Mouse (Mus musculus) C2C12 (cell line): Measurements from ENCODE around the gene Arhgef3.

Source experiments
- CEBPB ChIP-seq: IDR thresholded peaks from one replicate; pipeline ENCODE4 v1.6.1; 2011; ENCODE audit warnings: low read depth, mild to moderate bottlenecking, control low read depth, moderate library complexity
- CTCF ChIP-seq: IDR thresholded peaks from one replicate; pipeline ENCODE4 v1.5.1; 2011; ENCODE audit not compliant: control insufficient read depth, insufficient read depth, insufficient read length
- FOSL1 ChIP-seq: IDR thresholded peaks from one replicate; pipeline ENCODE4 v1.8.0; 2011; ENCODE audit warnings: mild to moderate bottlenecking, low read length; ENCODE audit not compliant: poor library complexity, insufficient read depth, severe bottlenecking
- MAX ChIP-seq: IDR thresholded peaks from one replicate; pipeline ENCODE4 v1.6.1; 2011; ENCODE audit warnings: mild to moderate bottlenecking, control low read depth
- MYOD1 ChIP-seq: IDR thresholded peaks from one replicate; pipeline ENCODE4 v1.6.1; 2011; ENCODE audit warnings: low read depth; ENCODE audit not compliant: control insufficient read depth, insufficient read length
- USF1 ChIP-seq: IDR thresholded peaks from one replicate; pipeline ENCODE4 v1.6.1; 2011; ENCODE audit warnings: low read depth, mild to moderate bottlenecking, control low read depth, moderate library complexity

DNA sequence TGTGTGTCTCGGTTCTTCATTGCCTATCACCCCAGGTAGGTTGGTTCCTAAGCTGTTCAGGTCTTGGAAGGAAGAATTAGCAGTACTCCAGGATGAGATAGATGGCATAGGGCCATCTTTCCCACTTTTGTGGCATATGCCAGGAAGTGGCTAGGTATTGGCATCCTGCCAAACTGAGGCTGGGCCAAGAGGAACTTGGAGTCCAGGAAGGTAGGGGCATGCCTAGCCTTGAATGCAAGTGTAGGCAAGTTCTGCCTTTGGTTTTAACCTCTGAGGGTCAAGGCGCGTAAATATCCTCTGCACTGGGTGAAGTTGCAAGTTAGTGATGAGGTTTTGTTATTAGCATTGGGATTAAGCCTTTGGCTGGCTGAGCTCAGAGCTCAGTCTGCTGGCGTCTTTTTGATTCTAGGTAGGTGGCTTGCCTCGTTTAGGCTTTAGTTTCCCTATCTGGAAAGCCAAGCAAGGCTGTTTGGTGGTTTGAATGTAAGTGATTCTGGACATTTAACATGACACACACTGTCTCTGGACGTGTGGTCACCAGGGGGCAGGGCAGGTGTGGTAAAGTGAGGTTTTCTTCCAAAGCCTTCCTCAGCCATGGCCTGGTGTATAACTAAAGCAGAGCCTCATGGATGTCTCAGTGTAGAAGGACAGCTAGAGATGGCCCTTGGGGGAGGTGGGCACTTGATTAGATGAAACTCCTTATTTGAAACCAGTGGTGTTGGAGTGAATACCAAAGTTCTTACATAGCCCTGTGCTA is 5.8 kb upstream of the Arhgef3 start:
- TF ChIP-seq MAX (no peak), CTCF (peak; percentile 12), FOSL1 (no peak), CEBPB (no peak), USF1 (no peak), MYOD1 (no peak)
